Mouse (Mus musculus) heart, postnatal 25 days (tissue): ENCODE data around the gene Pms1. TPM values are rescaled to one million over a fixed set of nuclear protein-coding genes. Genes with fewer than 3 reads are reported as not detected.
A peak's percentile ranks its signal among the peaks of the same experiment; 100 is the strongest.
"Not testable (repeated sequence)": the region's sequence is repeated elsewhere in the genome, so short reads cannot be mapped to it uniquely, and the experiment has no call there.

ENCODE experiments used
- DNase-seq: peaks from one replicate; pipeline ENCODE4 v3.0.0; 2022; ENCODE audit warnings: low spot score
- intact Hi-C: fragments of 180-260 bp; cut with DNase I; formaldehyde crosslinking; loops from one replicate; pipeline ENCODE4 v1.15.1; 2025
- total RNA-seq, 2 experiments: library from RNA; stranded (reverse); gene quantifications; 2 replicates each; pipeline ENCODE4 v1.2.3; 2021

The Pms1 gene
- 10 to 100 TPM in 1 of 2 experiments, 1 to 10 TPM in 1; 9.6 to 13.2 TPM for total RNA-seq

GRCm38 (mm10) chr1:53296581-53297383, at the start of gene Pms1, which contains the start of the genes Ormdl1 and Gm28778:
Gene Pms1 (minus strand): TSS chr1:53297018.
Gene Ormdl1 (plus strand): TSS chr1:53297095.
Gene Gm28778 (plus strand): TSS chr1:53297111.
- intact Hi-C loops, result loop anchor here (2.0 kb wide), 1 partner anchor 16 kb away; the partner anchor contains the start of gene Osgepl1
- DNase-seq, result peak; percentile 92

- no peak for DNase-seq
- intact Hi-C loops, result no loop called here
Measured at GRCm38 (mm10) chr1:53341071-53341470, 44.3 kb upstream of the Pms1 start.

GRCm38 (mm10) chr1:53337403-53337802, 40.6 kb upstream of the Pms1 start:
- intact Hi-C loops, DNase-seq: not testable (repeated sequence)

- DNase-seq, result no peak
- intact Hi-C loops, result no loop called here
Measured at GRCm38 (mm10) chr1:53335465-53335864, 38.6 kb upstream of the Pms1 start.

GRCm38 (mm10) chr1:53333527-53333926, 36.7 kb upstream of the Pms1 start:
- intact Hi-C loops, DNase-seq: not testable (repeated sequence)

GRCm38 (mm10) chr1:53324827-53325494, 28.1 kb upstream of the Pms1 start:
- no peak for DNase-seq
- intact Hi-C loops, result no loop called here

- intact Hi-C loops, result no loop called here
- DNase-seq, result no peak
Measured at GRCm38 (mm10) chr1:53324277-53324676, 27.5 kb upstream of the Pms1 start.

- intact Hi-C loops, result no loop called here
- DNase-seq, result no peak
Measured at GRCm38 (mm10) chr1:53323254-53323653, 26.4 kb upstream of the Pms1 start.

- DNase-seq, result no peak
- intact Hi-C loops, result no loop called here
Measured at GRCm38 (mm10) chr1:53321662-53322344, 25.0 kb upstream of the Pms1 start.

GRCm38 (mm10) chr1:53312989-53313967, 16.5 kb upstream of the Pms1 start, which contains the start of gene Osgepl1:
Gene Osgepl1 (plus strand): TSS chr1:53313624.
- DNase-seq, result peak; percentile 63

GRCm38 (mm10) chr1:53300506-53300905, 3.7 kb upstream of the Pms1 start:
- no peak for DNase-seq
- intact Hi-C loops, result no loop called here

More at GRCm38 (mm10) chr1:53312989-53313967, 16.5 kb upstream of the Pms1 start, which contains the start of gene Osgepl1:
- intact Hi-C loops, result loop anchor here (2.0 to 10.0 kb wide), 3 partner anchors 16 to 472 kb away; partner anchors contain the start of genes Asdurf, Asnsd1, Gm28551 and Gm28778

GRCm38 (mm10) chr1:53291197-53291596, 5.6 kb downstream of the Pms1 start:
- intact Hi-C loops, result no loop called here
- no peak for DNase-seq

- no peak for DNase-seq
- intact Hi-C loops, result loop anchor here (1.0 kb wide), 1 partner anchor 219 kb away; no protein-coding TSS in a partner anchor
Measured at GRCm38 (mm10) chr1:53272646-53273045, 24.2 kb downstream of the Pms1 start.

- DNase-seq, result no peak
- intact Hi-C loops, result no loop called here
Measured at GRCm38 (mm10) chr1:53269901-53270300, 26.9 kb downstream of the Pms1 start.

- intact Hi-C loops, DNase-seq: not testable (repeated sequence)
Measured at GRCm38 (mm10) chr1:53264958-53265612, 31.7 kb downstream of the Pms1 start.

GRCm38 (mm10) chr1:53226063-53226462, 70.8 kb downstream of the Pms1 start:
- DNase-seq, result no peak
- intact Hi-C loops, result no loop called here

GRCm38 (mm10) chr1:53225616-53226015, 71.2 kb downstream of the Pms1 start:
- no peak for DNase-seq
- intact Hi-C loops, result no loop called here

GRCm38 (mm10) chr1:53224775-53225174, 72.0 kb downstream of the Pms1 start:
- intact Hi-C loops, result no loop called here
- DNase-seq, result no peak
